Mouse (Mus musculus) CD8-positive naive resting alpha-beta T cell, adult 2 months (primary cell): ENCODE results near the gene Gm13288.
A peak's percentile ranks its signal among the peaks of the same experiment; 100 is the strongest.
"Not testable (repeated sequence)": the region's sequence is repeated elsewhere in the genome, so short reads cannot be mapped to it uniquely, and the experiment has no call there.

Source experiments
- DNase-seq, 2 experiments: peaks; one replicate each; pipeline ENCODE4 v3.0.0; 2022; ENCODE audit warnings: low read depth in 2 of 2, low spot score in 2 of 2

The Gm13288 gene

DNA sequence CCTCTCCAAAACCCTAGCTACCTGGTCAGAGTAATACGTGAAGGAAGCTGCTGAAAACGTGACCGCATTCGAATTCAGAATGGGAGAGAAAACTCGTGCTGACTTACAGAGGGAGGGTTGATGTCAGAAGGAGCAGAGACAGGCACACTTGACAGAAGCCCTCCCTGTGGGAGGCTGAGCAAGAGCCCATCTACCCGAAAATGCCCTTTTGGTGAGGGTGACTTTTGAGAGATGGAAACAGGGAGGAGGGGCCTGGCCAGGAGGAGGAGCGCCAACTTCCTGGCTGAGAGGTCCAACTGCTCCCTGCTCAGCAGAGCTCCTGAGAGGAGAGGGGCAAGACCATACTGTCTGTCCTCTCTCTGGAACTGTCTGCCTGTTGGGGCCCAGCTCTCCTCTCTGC is 6.0 kb upstream of the Gm13288 start, which contains the start of gene Gm13285:
Gene Gm13285 (plus strand): TSS at position 301 of the 400 bp plus-strand sequence.
- DNase-seq, result not testable (repeated sequence)

GRCm38 (mm10) chr4:88802954-88803353 is 2.4 kb upstream of the Gm13288 start, which contains the start of gene Gm13287:
Gm13287 (plus strand) TSS chr4:88803254.
- not testable (repeated sequence) for DNase-seq

- peak in 1 of 2 experiments; percentile 8 for DNase-seq
Observed at GRCm38 (mm10) chr4:88805761-88806160, 430 bp downstream of the Gm13288 start.

DNA sequence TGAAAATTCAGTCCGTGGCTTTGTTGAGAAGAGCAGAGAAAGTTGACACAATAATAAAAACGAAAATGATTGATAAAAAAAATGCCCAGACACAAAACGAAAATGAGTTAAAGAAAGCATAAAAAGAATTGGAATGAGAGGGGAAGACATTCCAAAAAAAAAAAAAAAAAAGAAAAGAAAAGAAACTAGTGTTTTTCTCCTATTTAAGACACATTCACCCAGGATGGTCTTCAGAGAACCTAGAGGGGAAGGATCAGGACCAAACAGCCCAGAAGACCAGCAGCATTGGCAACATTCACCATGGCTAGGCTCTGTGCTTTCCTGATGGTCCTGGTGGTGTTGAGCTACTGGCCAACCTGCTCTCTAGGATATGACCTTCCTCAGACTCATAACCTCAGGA is 10.6 kb downstream of the Gm13288 start, which contains the start of gene Ifna7:
Gene Ifna7 (plus strand): TSS at position 301 of the 400 bp plus-strand sequence.
- DNase-seq, result no peak

GRCm38 (mm10) chr4:88819659-88820058 is 14.3 kb downstream of the Gm13288 start, which contains the start of gene Ifna11:
Ifna11 (plus strand) TSS chr4:88819959.
- DNase-seq, result no peak

- peak in 1 of 2 experiments; percentile 25 for DNase-seq
Observed at GRCm38 (mm10) chr4:88822995-88823394, 17.7 kb downstream of the Gm13288 start.

GRCm38 (mm10) chr4:88827116-88827515 is 21.8 kb downstream of the Gm13288 start, which contains the start of gene Ifna6:
Ifna6 (plus strand) TSS chr4:88827416.
- DNase-seq, result not testable (repeated sequence)

DNA sequence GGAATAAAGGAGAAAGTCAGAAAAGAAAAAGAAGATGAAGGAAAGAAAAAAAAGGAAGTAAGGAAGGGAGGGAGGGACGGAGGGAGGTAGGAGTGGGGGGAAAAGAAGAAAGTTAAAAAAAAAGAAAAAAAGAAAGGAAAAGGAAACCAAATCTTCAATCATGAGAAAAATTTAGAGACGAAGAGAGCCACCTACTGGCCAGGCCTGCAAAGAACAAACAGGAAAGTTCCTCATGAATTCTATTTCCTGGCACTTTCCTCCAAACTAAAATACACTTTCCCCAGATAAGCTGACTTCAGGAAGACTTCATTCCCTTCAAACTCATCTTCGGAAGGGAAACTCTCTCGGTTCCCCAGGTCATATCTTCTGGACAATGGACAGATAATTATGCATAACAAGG is 25.2 kb downstream of the Gm13288 start:
- peak in 1 of 2 experiments; percentile 37 for DNase-seq

DNA sequence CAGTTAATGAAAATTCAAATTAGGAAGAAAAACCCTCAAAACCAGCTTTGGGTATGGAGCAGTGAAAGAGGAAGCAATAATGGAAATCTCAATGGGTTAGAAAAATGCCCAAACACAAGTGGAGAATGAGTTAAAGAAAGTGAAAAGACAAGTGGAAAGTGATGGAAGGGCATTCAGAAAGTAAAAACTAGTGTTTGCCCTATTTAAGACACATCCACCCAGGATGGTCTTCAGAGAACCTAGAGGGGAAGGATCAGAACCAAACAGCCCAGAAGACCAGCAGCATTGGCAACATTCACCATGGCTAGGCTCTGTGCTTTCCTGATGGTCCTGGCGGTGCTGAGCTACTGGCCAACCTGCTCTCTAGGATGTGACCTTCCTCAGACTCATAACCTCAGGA is 29.9 kb downstream of the Gm13288 start, which contains the start of gene Ifna5:
Gene Ifna5 (plus strand): TSS at position 301 of the 400 bp plus-strand sequence.
- DNase-seq, result not testable (repeated sequence)

- peak in 1 of 2 experiments; percentile 15 for DNase-seq
Observed at GRCm38 (mm10) chr4:88838828-88839227, 33.5 kb downstream of the Gm13288 start.

GRCm38 (mm10) chr4:88840058-88840457 is 34.7 kb downstream of the Gm13288 start:
- DNase-seq, result no peak

DNA sequence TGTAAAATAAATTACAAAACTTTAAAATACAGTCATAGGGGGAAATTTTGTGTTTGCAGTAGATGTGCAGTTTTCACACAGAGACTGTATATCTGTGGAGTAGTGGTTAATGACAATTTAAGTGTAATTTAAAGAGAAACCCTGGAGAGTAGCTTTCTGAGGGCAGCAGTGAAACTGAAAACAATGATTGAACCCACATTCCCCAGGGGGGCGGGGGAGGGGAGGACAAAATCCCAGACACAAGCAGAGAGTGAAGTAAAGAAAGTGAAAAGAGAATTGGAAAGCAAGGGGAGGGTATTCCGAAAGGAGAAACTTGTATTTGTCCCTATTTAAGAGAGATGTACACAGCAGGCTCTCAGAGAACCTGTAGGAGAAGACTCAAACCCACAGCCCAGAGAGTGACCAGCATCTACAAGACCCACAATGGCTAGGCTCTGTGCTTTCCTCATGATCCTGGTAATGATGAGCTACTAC is 36.1 kb downstream of the Gm13288 start, which contains the start of gene Ifna4:
Gene Ifna4 (plus strand): TSS at position 424 of the 474 bp plus-strand sequence.
- no peak for DNase-seq

DNA sequence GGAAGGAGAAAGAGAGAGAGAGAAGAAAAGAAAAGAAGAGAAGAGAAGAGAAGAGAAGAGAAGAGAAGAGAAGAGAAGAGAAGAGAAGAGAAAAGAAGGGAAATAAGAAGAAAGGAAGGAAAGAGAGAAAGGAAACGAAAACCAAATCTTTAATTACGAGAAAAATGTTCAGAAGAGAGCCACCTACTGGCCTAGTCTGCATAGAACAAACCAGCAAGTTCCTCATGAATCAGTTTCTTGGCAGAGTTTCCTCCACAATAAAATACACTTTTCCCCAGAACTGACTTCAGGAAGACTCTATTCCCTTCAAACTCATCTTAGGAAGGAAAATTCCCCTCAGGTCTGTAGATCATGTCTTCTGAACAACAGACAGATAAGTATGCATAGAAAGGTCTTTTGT is 40.0 kb downstream of the Gm13288 start:
- peak in 1 of 2 experiments; percentile 21 for DNase-seq

DNA sequence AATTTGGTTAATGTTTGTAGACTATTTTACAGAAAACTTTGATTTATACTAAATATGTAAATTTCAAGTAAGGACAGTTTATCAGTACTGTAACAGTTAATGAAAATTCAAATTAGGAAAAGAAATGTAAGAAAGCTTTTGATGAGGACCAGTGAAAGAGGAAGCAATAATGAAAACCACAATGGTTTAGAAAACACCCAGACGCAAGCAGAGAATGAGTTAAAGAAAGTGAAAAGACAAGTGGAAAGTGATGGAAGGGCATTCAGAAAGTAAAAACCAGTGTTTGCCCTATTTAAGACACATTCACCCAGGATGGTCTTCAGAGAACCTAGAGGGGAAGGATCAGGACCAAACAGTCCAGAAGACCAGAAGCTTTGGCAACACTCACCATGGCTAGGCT is 44.4 kb downstream of the Gm13288 start, which contains the start of gene Ifna1:
Gene Ifna1 (plus strand): TSS at position 390 of the 400 bp plus-strand sequence.
- no peak for DNase-seq

DNA sequence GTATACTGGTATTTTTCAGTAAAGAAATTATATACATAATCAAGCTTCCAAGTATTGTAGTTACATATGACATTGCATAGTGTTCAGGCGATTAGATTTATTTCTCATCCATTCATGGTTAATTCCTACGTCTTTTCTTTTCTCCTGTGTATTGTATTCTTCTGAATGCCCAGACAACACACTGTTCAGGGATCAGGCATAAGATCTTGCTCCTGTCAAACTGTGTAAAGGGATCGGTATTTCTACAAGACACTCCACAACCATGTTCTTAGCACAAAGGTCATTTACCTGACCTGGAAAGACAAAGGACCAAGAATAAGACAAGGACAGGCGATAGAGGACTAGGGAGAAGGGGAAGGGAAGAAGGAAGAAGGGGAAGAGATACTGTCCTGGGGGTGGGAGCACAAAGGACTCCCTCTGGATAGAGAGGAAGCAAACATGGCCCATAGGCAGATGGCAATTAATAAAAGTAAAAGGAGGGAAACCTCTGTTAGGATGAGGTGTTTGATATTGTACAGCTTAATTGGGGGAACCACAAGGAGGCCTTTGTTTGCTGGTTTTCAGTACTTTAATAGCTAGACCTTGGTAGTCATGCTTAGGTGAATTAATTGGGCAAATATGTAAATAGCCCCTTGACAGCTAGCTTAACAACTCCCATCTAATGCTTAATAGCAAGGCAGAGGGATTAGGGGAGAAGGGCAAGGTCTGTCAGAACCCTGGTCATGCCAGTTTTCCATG is 45.9 kb downstream of the Gm13288 start:
- DNase-seq, result no peak
